Mouse (Mus musculus): ENCODE measurements around the gene Robo1. TPM values are rescaled to one million over a fixed set of nuclear protein-coding genes. Genes with fewer than 3 reads are reported as not detected.

The Robo1 gene
- polyA plus RNA-seq, 1 experiment from 2014 or later, result 18.3 TPM

GRCm38 (mm10) chr16:72717118-72717802 lies 409.2 kb downstream of the Robo1 start:
- H3K36me3 ChIP-seq, result no peaks in the 10 kb centered on the region
- no peak for ATAC-seq (ENCODE audit: extremely low read depth, insufficient number of reproducible peaks, low FRiP score, low TSS enrichment)
- H3K9me3 ChIP-seq, result no peaks in the 10 kb centered on the region
- 58% methylated on average over 9 of the region's 9 CpGs for WGBS
- no peak overlapping the region for H3K4me2 ChIP-seq
- H3K27ac ChIP-seq (replicated peaks), result no peak overlapping the region
- H3K4me1 ChIP-seq, result peaks cover 24% of the 10 kb centered on the region
- H3K9ac ChIP-seq, result no peak overlapping the region
- H3K4me3 ChIP-seq, result no peak overlapping the region
- H3K27me3 ChIP-seq (replicated peaks), result no peaks in the 10 kb centered on the region

GRCm38 (mm10) chr16:72719063-72719462 lies 411.0 kb downstream of the Robo1 start:
- Histone ChIP-seq H3K36me3 (no peaks in the 10 kb centered on the region), H3K4me3 (no peak overlapping the region), H3K27ac (replicated peaks) (no peak overlapping the region), H3K9me3 (no peaks in the 10 kb centered on the region), H3K4me1 (peaks cover 26% of the 10 kb centered on the region), H3K9ac (no peak overlapping the region), H3K27me3 (replicated peaks) (no peaks in the 10 kb centered on the region), H3K4me2 (no peak overlapping the region)
- no peak for ATAC-seq (ENCODE audit: extremely low read depth, insufficient number of reproducible peaks, low FRiP score, low TSS enrichment)
- 87% methylated on average over 4 of the region's 4 CpGs for WGBS

- Histone ChIP-seq H3K27me3 (replicated peaks) (no peaks in the 10 kb centered on the region), H3K27ac (replicated peaks) (peak overlapping the region; percentile 25; the same call in 1 of the 2 replicates), H3K4me3 (no peak overlapping the region), H3K9me3 (no peaks in the 10 kb centered on the region), H3K4me2 (no peak overlapping the region), H3K4me1 (peaks cover 26% of the 10 kb centered on the region), H3K36me3 (no peaks in the 10 kb centered on the region), H3K9ac (no peak overlapping the region)
- no peak for ATAC-seq (ENCODE audit: extremely low read depth, insufficient number of reproducible peaks, low FRiP score, low TSS enrichment)
- WGBS, result 27% methylated on average over 4 of the region's 4 CpGs
These were observed 412.9 kb downstream of the Robo1 start for GRCm38 (mm10) chr16:72720979-72721378.

GRCm38 (mm10) chr16:72721713-72722481 lies 413.8 kb downstream of the Robo1 start:
- 41% methylated on average over 14 of the region's 14 CpGs for WGBS
- Histone ChIP-seq H3K4me1 (peaks cover 26% of the 10 kb centered on the region), H3K9ac (no peak overlapping the region), H3K36me3 (no peaks in the 10 kb centered on the region), H3K27ac (replicated peaks) (peak overlapping the region; percentile 73), H3K9me3 (no peaks in the 10 kb centered on the region), H3K27me3 (replicated peaks) (no peaks in the 10 kb centered on the region), H3K4me3 (no peak overlapping the region), H3K4me2 (peak overlapping the region; percentile 20)
- no peak for ATAC-seq (ENCODE audit: extremely low read depth, insufficient number of reproducible peaks, low FRiP score, low TSS enrichment)

GRCm38 (mm10) chr16:72734234-72734633 lies 426.1 kb downstream of the Robo1 start:
- 82% methylated on average over 5 of the region's 5 CpGs for WGBS
- H3K27me3 ChIP-seq (replicated peaks), result no peaks in the 10 kb centered on the region
- H3K36me3 ChIP-seq, result no peaks in the 10 kb centered on the region
- H3K9me3 ChIP-seq, result no peaks in the 10 kb centered on the region
- no peak overlapping the region for H3K27ac ChIP-seq (replicated peaks)
- H3K4me1 ChIP-seq, result peaks cover 13% of the 10 kb centered on the region
- no peak overlapping the region for H3K4me2 ChIP-seq
- no peak overlapping the region for H3K4me3 ChIP-seq
- no peak for ATAC-seq (ENCODE audit: extremely low read depth, insufficient number of reproducible peaks, low FRiP score, low TSS enrichment)
- no peak overlapping the region for H3K9ac ChIP-seq

- Histone ChIP-seq H3K9ac (no peak overlapping the region), H3K9me3 (no peaks in the 10 kb centered on the region), H3K4me1 (peaks cover 13% of the 10 kb centered on the region), H3K27me3 (replicated peaks) (no peaks in the 10 kb centered on the region), H3K27ac (replicated peaks) (no peak overlapping the region), H3K36me3 (no peaks in the 10 kb centered on the region), H3K4me3 (no peak overlapping the region), H3K4me2 (no peak overlapping the region)
- 66% methylated on average over 11 of the region's 11 CpGs for WGBS
- ATAC-seq (ENCODE audit: extremely low read depth, insufficient number of reproducible peaks, low FRiP score, low TSS enrichment), result no peak
These were observed 427.1 kb downstream of the Robo1 start for GRCm38 (mm10) chr16:72735175-72735574.

- Histone ChIP-seq H3K27me3 (replicated peaks) (no peaks in the 10 kb centered on the region), H3K9me3 (no peaks in the 10 kb centered on the region), H3K9ac (no peak overlapping the region), H3K27ac (replicated peaks) (no peak overlapping the region), H3K4me3 (no peak overlapping the region), H3K4me1 (peaks cover 13% of the 10 kb centered on the region), H3K36me3 (no peaks in the 10 kb centered on the region), H3K4me2 (no peak overlapping the region)
- no peak for ATAC-seq (ENCODE audit: extremely low read depth, insufficient number of reproducible peaks, low FRiP score, low TSS enrichment)
- 72% methylated on average over 3 of the region's 3 CpGs for WGBS
These were observed 427.5 kb downstream of the Robo1 start for GRCm38 (mm10) chr16:72735588-72735987.

- Histone ChIP-seq H3K27ac (replicated peaks) (no peak overlapping the region; the same call in 1 of the 2 replicates), H3K4me2 (no peak overlapping the region), H3K36me3 (peaks cover 7% of the 10 kb centered on the region), H3K4me1 (peaks cover 13% of the 10 kb centered on the region), H3K4me3 (no peak overlapping the region), H3K27me3 (replicated peaks) (no peaks in the 10 kb centered on the region), H3K9ac (no peak overlapping the region), H3K9me3 (peaks cover 3% of the 10 kb centered on the region; the same call in 1 of the 2 replicates)
- 50% methylated on average over 4 of the region's 4 CpGs for WGBS
- no peak for ATAC-seq (ENCODE audit: extremely low read depth, insufficient number of reproducible peaks, low FRiP score, low TSS enrichment)
These were observed 429.0 kb downstream of the Robo1 start for GRCm38 (mm10) chr16:72737154-72737553.

- H3K9me3 ChIP-seq, result peaks cover 16% of the 10 kb centered on the region; the same call in 1 of the 2 replicates
- no peak overlapping the region for H3K4me3 ChIP-seq
- H3K27me3 ChIP-seq (replicated peaks), result no peaks in the 10 kb centered on the region
- H3K9ac ChIP-seq, result no peak overlapping the region
- H3K36me3 ChIP-seq, result peaks cover 23% of the 10 kb centered on the region
- H3K4me2 ChIP-seq, result no peak overlapping the region
- WGBS, result 85% methylated on average over 7 of the region's 7 CpGs
- peaks cover 13% of the 10 kb centered on the region for H3K4me1 ChIP-seq
- H3K27ac ChIP-seq (replicated peaks), result no peak overlapping the region
- ATAC-seq (ENCODE audit: extremely low read depth, insufficient number of reproducible peaks, low FRiP score, low TSS enrichment), result no peak
These were observed 432.1 kb downstream of the Robo1 start for GRCm38 (mm10) chr16:72740218-72740617.

GRCm38 (mm10) chr16:72747696-72748095 lies 439.6 kb downstream of the Robo1 start:
- Histone ChIP-seq H3K9ac (no peak overlapping the region), H3K4me2 (no peak overlapping the region), H3K27ac (replicated peaks) (no peak overlapping the region), H3K27me3 (replicated peaks) (no peaks in the 10 kb centered on the region), H3K9me3 (peaks cover 12% of the 10 kb centered on the region; the same call in 1 of the 2 replicates), H3K36me3 (peaks cover 10% of the 10 kb centered on the region), H3K4me3 (no peak overlapping the region), H3K4me1 (no peaks in the 10 kb centered on the region)
- 80% methylated on average over 5 of the region's 5 CpGs for WGBS
- no peak for ATAC-seq (ENCODE audit: extremely low read depth, insufficient number of reproducible peaks, low FRiP score, low TSS enrichment)

GRCm38 (mm10) chr16:72765128-72765913 lies 457.2 kb downstream of the Robo1 start:
- Histone ChIP-seq H3K9ac (no peak overlapping the region), H3K4me3 (no peak overlapping the region), H3K9me3 (no peaks in the 10 kb centered on the region), H3K36me3 (no peaks in the 10 kb centered on the region), H3K27me3 (replicated peaks) (no peaks in the 10 kb centered on the region), H3K4me1 (peaks cover 3% of the 10 kb centered on the region; the same call in 1 of the 2 replicates), H3K4me2 (no peak overlapping the region), H3K27ac (replicated peaks) (no peak overlapping the region)
- no peak for ATAC-seq (ENCODE audit: extremely low read depth, insufficient number of reproducible peaks, low FRiP score, low TSS enrichment)
- 88% methylated on average over 9 of the region's 9 CpGs for WGBS
